Mouse (Mus musculus): ENCODE results near the gene Sdk1.

- TF ChIP-seq POLR2A (IDR thresholded peaks at IDR 0.05; ENCODE audit: insufficient read depth, low read length), result no peak
- no peak for TF ChIP-seq EP300 (IDR thresholded peaks at IDR 0.05; ENCODE audit: insufficient read depth, low read depth, low read length)
Observed at GRCm38 (mm10) chr5:141428132-141428531, 186.8 kb downstream of the Sdk1 start.
